Mouse (Mus musculus) erythroblast, embryonic 14.5 days (primary cell): Measurements from ENCODE around the gene D17H6S53E.

Experiments used
- GATA1 ChIP-seq: IDR thresholded peaks from 2 replicates; pipeline ENCODE4 v1.6.1; 2012; ENCODE audit warnings: low read length, inconsistent platforms, mixed read lengths
- TAL1 ChIP-seq: IDR thresholded peaks from 3 replicates; pipeline ENCODE4 v1.6.1; 2012; ENCODE audit warnings: low read length, inconsistent platforms, mixed read lengths

DNA sequence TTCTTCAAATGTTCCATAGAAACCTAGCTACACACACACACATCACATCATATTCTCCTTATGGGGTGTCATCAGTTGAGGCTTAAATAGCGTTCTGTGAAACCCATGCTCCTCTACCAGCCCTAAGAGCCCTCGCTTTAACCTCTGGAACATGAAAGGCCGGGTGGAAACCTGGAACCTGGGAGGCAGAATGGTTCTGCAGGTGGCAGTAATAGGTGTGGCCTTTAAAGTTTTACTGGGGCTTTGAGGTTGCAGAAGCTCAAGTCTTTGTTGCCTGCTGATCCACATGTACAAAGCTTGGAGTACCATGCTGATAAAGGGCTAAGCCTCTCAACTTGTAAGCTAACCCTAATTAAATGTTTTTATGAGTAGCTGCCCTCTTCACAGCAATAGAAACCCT is 21.2 kb downstream of the D17H6S53E start:
- no peak for TF ChIP-seq TAL1
- TF ChIP-seq GATA1 = no peak
